Mouse (Mus musculus): ENCODE results near the gene Rhod. TPM values are rescaled to one million over a fixed set of nuclear protein-coding genes. Genes with fewer than 3 reads are reported as not detected.

Gene Rhod
- polyA plus RNA-seq, 1 experiment: 4.0 TPM

- DNase-seq (ENCODE audit: low read depth in 1 of 2, low spot score in 2 of 2): no peak
- no peaks in the 10 kb centered on the region for H3K36me3 ChIP-seq (ENCODE audit: control insufficient read depth, insufficient read depth, low read length)
- H3K4me1 ChIP-seq (ENCODE audit: control insufficient read depth, insufficient read depth, insufficient read length): no peaks in the 10 kb centered on the region
- no peak overlapping the region for H3K4me3 ChIP-seq (ENCODE audit: extremely low read depth, insufficient read depth, insufficient read length)
- H3K27me3 ChIP-seq (ENCODE audit: control insufficient read depth, insufficient read depth, low read length): no peaks in the 10 kb centered on the region
- H3K27ac ChIP-seq (ENCODE audit: insufficient read depth, low read length): no peak overlapping the region
- TF ChIP-seq CTCF (IDR thresholded peaks at IDR 0.05; ENCODE audit: extremely low read depth, insufficient read depth, insufficient read length, insufficient replicate concordance) (no peak), POLR2A (IDR thresholded peaks at IDR 0.05; ENCODE audit: low read depth, low read length) (no peak)
- WGBS: 92% methylated on average over 4 of the region's 4 CpGs
These were observed 9.1 kb downstream of the Rhod start for GRCm38 (mm10) chr19:4430091-4430620.

DNA sequence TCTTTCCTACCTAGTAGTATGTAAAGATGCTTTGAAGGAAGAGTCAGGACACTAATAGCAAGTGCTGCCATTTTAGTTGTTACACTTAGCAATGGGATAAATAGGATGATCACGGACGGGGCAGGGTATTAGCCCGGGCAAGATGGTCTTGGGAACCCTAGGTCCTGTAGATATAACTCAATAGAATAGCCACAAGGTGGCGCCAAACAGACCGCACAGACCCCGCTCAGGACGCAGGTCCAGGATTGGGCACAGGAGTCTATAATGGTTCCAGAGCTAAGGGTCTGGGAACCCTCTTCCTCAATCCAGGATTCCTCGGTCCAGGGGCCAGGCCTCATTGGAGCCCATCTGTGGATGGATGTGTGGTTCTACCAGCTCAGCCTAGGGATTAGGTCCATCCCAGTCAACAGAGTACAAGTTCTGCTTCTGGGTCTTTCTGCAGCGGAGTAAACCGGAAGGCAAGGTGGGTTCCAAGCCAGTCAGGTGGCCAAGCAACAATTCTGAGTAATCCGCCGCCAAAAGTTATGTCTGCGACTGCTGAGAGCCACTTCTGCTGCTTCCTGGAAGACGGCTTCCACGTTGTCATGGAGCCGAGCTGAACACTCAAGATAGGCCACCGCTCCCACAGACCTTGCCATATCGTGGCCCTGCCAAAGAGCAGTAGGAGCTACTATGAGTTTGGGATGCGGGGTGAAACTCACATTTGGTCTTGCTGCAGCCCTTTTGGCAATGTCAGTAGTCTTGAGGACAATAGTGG is 13.4 kb downstream of the Rhod start:
- Histone ChIP-seq H3K36me3 (ENCODE audit: control insufficient read depth, insufficient read depth, low read length) (no peaks in the 10 kb centered on the region), H3K4me1 (ENCODE audit: control insufficient read depth, insufficient read depth, insufficient read length) (no peaks in the 10 kb centered on the region), H3K27me3 (ENCODE audit: control insufficient read depth, insufficient read depth, low read length) (no peaks in the 10 kb centered on the region), H3K27ac (ENCODE audit: insufficient read depth, low read length) (no peak overlapping the region), H3K4me3 (ENCODE audit: extremely low read depth, insufficient read depth, insufficient read length) (no peak overlapping the region)
- peak in 1 of 2 experiments; percentile 16 for DNase-seq (ENCODE audit: low read depth in 1 of 2, low spot score in 2 of 2)
- peak; percentile 47; the same call in 1 of the 2 replicates for TF ChIP-seq CTCF (IDR thresholded peaks at IDR 0.05; ENCODE audit: extremely low read depth, insufficient read depth, insufficient read length, insufficient replicate concordance)
- TF ChIP-seq POLR2A (IDR thresholded peaks at IDR 0.05; ENCODE audit: low read depth, low read length): no peak
- 68% methylated on average over 19 of the region's 19 CpGs for WGBS

- WGBS: 71% methylated on average over 3 of the region's 3 CpGs
- TF ChIP-seq CTCF (IDR thresholded peaks at IDR 0.05; ENCODE audit: extremely low read depth, insufficient read depth, insufficient read length, insufficient replicate concordance) (no peak), POLR2A (IDR thresholded peaks at IDR 0.05; ENCODE audit: low read depth, low read length) (no peak)
These were observed 16.2 kb downstream of the Rhod start for GRCm38 (mm10) chr19:4423021-4423420.

GRCm38 (mm10) chr19:4422581-4422980 is 16.7 kb downstream of the Rhod start:
- H3K36me3 ChIP-seq (ENCODE audit: control insufficient read depth, insufficient read depth, low read length): no peaks in the 10 kb centered on the region
- no peak overlapping the region for H3K27ac ChIP-seq (ENCODE audit: insufficient read depth, low read length)
- no peak for TF ChIP-seq POLR2A (IDR thresholded peaks at IDR 0.05; ENCODE audit: low read depth, low read length)
- TF ChIP-seq CTCF (IDR thresholded peaks at IDR 0.05; ENCODE audit: extremely low read depth, insufficient read depth, insufficient read length, insufficient replicate concordance): no peak
- DNase-seq (ENCODE audit: low read depth in 1 of 2, low spot score in 2 of 2): no peak
- WGBS: 90% methylated on average over 3 of the region's 3 CpGs
- H3K27me3 ChIP-seq (ENCODE audit: control insufficient read depth, insufficient read depth, low read length): no peaks in the 10 kb centered on the region
- no peaks in the 10 kb centered on the region for H3K4me1 ChIP-seq (ENCODE audit: control insufficient read depth, insufficient read depth, insufficient read length)
- H3K4me3 ChIP-seq (ENCODE audit: extremely low read depth, insufficient read depth, insufficient read length): no peak overlapping the region

More at GRCm38 (mm10) chr19:4423021-4423420, 16.2 kb downstream of the Rhod start:
- no peaks in the 10 kb centered on the region for H3K4me1 ChIP-seq (ENCODE audit: control insufficient read depth, insufficient read depth, insufficient read length)
- DNase-seq (ENCODE audit: low read depth in 1 of 2, low spot score in 2 of 2): no peak
- H3K27me3 ChIP-seq (ENCODE audit: control insufficient read depth, insufficient read depth, low read length): no peaks in the 10 kb centered on the region
- no peak overlapping the region for H3K27ac ChIP-seq (ENCODE audit: insufficient read depth, low read length)
- H3K36me3 ChIP-seq (ENCODE audit: control insufficient read depth, insufficient read depth, low read length): no peaks in the 10 kb centered on the region
- H3K4me3 ChIP-seq (ENCODE audit: extremely low read depth, insufficient read depth, insufficient read length): no peak overlapping the region

DNA sequence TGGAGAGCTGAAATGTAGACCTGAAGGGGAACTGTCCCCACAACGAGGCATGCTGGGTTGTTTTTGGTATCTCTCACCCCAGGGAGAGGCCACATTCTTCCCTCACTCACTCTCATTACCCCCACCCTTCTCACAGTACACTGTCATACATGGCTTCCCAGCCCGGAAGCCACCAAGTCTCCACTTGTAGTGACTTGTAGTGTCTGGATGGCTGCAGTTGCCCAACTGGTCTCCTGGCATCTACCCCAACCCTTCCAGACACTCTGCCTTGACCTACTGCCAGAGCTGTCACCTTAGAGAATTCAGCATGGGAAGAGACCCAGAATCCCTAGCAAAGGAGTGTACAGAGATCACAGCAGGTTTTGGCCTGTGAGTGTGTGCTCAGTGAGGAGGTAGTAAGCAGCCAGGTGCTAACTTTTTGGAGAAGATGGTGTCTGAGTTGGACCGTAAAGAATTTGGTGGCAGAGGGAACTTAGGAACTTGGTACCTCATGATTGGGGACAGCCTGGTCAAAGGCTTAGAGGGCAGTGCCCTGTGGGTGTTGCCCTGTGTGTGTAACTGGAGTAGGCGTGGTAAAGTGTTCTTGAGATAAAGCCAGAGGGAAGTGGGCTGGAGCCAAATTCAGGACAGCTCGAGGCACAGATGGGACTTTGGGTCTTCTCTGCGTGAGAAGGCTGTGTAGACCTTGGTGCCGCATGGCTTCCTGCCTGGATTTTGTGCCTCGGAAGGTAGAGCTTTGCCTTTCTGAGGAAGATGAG is 18.9 kb downstream of the Rhod start:
- TF ChIP-seq CTCF (IDR thresholded peaks at IDR 0.05; ENCODE audit: extremely low read depth, insufficient read depth, insufficient read length, insufficient replicate concordance): no peak
- TF ChIP-seq POLR2A (IDR thresholded peaks at IDR 0.05; ENCODE audit: low read depth, low read length): no peak
- 74% methylated on average over 8 of the region's 8 CpGs for WGBS
- no peak for DNase-seq (ENCODE audit: low read depth in 1 of 2, low spot score in 2 of 2)

GRCm38 (mm10) chr19:4419711-4420110 is 19.5 kb downstream of the Rhod start:
- TF ChIP-seq POLR2A (IDR thresholded peaks at IDR 0.05; ENCODE audit: low read depth, low read length): no peak
- no peak for TF ChIP-seq CTCF (IDR thresholded peaks at IDR 0.05; ENCODE audit: extremely low read depth, insufficient read depth, insufficient read length, insufficient replicate concordance)
- 88% methylated on average over 5 of the region's 5 CpGs for WGBS
- no peak for DNase-seq (ENCODE audit: low read depth in 1 of 2, low spot score in 2 of 2)

More for the DNA sequence above, 18.9 kb downstream of the Rhod start:
- no peaks in the 10 kb centered on the region for H3K4me1 ChIP-seq (ENCODE audit: control insufficient read depth, insufficient read depth, insufficient read length)
- no peaks in the 10 kb centered on the region for H3K36me3 ChIP-seq (ENCODE audit: control insufficient read depth, insufficient read depth, low read length)
- H3K27me3 ChIP-seq (ENCODE audit: control insufficient read depth, insufficient read depth, low read length): no peaks in the 10 kb centered on the region
- H3K27ac ChIP-seq (ENCODE audit: insufficient read depth, low read length): no peak overlapping the region
- no peak overlapping the region for H3K4me3 ChIP-seq (ENCODE audit: extremely low read depth, insufficient read depth, insufficient read length)

More at GRCm38 (mm10) chr19:4419711-4420110, 19.5 kb downstream of the Rhod start:
- Histone ChIP-seq H3K36me3 (ENCODE audit: control insufficient read depth, insufficient read depth, low read length) (no peaks in the 10 kb centered on the region), H3K4me1 (ENCODE audit: control insufficient read depth, insufficient read depth, insufficient read length) (no peaks in the 10 kb centered on the region), H3K4me3 (ENCODE audit: extremely low read depth, insufficient read depth, insufficient read length) (no peak overlapping the region), H3K27ac (ENCODE audit: insufficient read depth, low read length) (no peak overlapping the region), H3K27me3 (ENCODE audit: control insufficient read depth, insufficient read depth, low read length) (no peaks in the 10 kb centered on the region)

Measured in spleen, adult 2 months (tissue).